Mouse (Mus musculus) neural tube, embryonic 14.5 days (tissue): ENCODE results near the gene Isca2. TPM values are rescaled to one million over a fixed set of nuclear protein-coding genes. Genes with fewer than 3 reads are reported as not detected.

ENCODE experiments used
- ATAC-seq: fragments of 200-750 bp; cut with Nextera tagmentation; 2 replicates; pipeline ENCODE4 v1.8.0; 2017; ENCODE audit warnings: low read depth, mild to moderate bottlenecking, moderate TSS enrichment, moderate library complexity
- H3K27ac ChIP-seq: fragments of 300-500 bp; sonication (generic); 2 replicates; pipeline ENCODE4 v1.5.1; 2014; ENCODE audit warnings: low read depth, mild to moderate bottlenecking, control low read depth, low read length, moderate library complexity, mixed read lengths
- H3K27me3 ChIP-seq: fragments of 300-500 bp; sonication (generic); 2 replicates; pipeline ENCODE4 v1.6.1; 2014; ENCODE audit warnings: low read length; ENCODE audit not compliant: control insufficient read depth, insufficient read depth
- H3K36me3 ChIP-seq: fragments of 300-500 bp; sonication (generic); 2 replicates; pipeline ENCODE4 v1.6.1; 2014; ENCODE audit warnings: low read length, mixed read lengths; ENCODE audit not compliant: control insufficient read depth, insufficient read depth
- H3K4me1 ChIP-seq: fragments of 300-500 bp; sonication (generic); 2 replicates; pipeline ENCODE4 v1.6.1; 2014; ENCODE audit warnings: low read length; ENCODE audit not compliant: control insufficient read depth, insufficient read depth
- H3K4me2 ChIP-seq: fragments of 300-500 bp; sonication (generic); 2 replicates; pipeline ENCODE4 v1.6.1; 2014; ENCODE audit warnings: mild to moderate bottlenecking, low read depth, low read length, control low read depth
- H3K4me3 ChIP-seq: fragments of 300-500 bp; sonication (generic); 2 replicates; pipeline ENCODE4 v1.5.1; 2014; ENCODE audit warnings: low read depth, low read length, control low read depth, mixed read lengths
- H3K9ac ChIP-seq: fragments of 300-500 bp; sonication (generic); replicated peaks from 2 replicates; pipeline ENCODE4 v1.6.1; 2014; ENCODE audit warnings: low read depth, mild to moderate bottlenecking, control low read depth, low read length, mixed read lengths
- H3K9me3 ChIP-seq: fragments of 300-500 bp; sonication (generic); 2 replicates; pipeline ENCODE4 v1.6.1; 2016; ENCODE audit warnings: low read length; ENCODE audit not compliant: control insufficient read depth
- WGBS: fragments of 180-500 bp; shearing (Covaris S2); extraction: QIAGEN DNeasy Blood & Tissue Kit; methylation state at CpG from one replicate; pipeline ENCODE4 v1.1.7; 2014; 5-methylcytosine and 5-hydroxymethylcytosine counted together
- polyA plus RNA-seq: library from polyadenylated mRNA; unstranded; fragments of >200 nt; fragmentation: Nextera tagmentation; extraction: Ambion mirVana; gene quantifications from 2 replicates; pipeline ENCODE4 v1.2.1, GENCODE M21; 2014

Isca2 gene
- 137 and 146 TPM in 2 replicates for polyA plus RNA-seq

- ATAC-seq = peak; percentile 99
- Histone ChIP-seq H3K36me3 (no peaks in the 10 kb centered on the region), H3K27ac (peak within 1 kb of the TSS; percentile 69), H3K27me3 (no peaks in the 10 kb centered on the region), H3K9ac (peak within 1 kb of the TSS; percentile 73), H3K9me3 (no peaks in the 10 kb centered on the region), H3K4me1 (peaks cover 15% of the 10 kb centered on the region), H3K4me3 (peak within 1 kb of the TSS; percentile 69), H3K4me2 (peak within 1 kb of the TSS; percentile 90)
- WGBS = under 1% methylated on average over 50 of the region's 50 CpGs
Measured at GRCm38 (mm10) chr12:84772726-84773441, at the start of gene Isca2, which contains the start of gene Npc2. TSS of gene Isca2 (plus strand) at chr12:84773251. TSS of gene Npc2 (minus strand) at chr12:84773152.

GRCm38 (mm10) chr12:84726391-84726790 is 46.7 kb upstream of the Isca2 start:
- no peaks in the 10 kb centered on the region for H3K9me3 ChIP-seq
- H3K4me1 ChIP-seq = no peaks in the 10 kb centered on the region
- WGBS = 89% methylated on average over 4 of the region's 4 CpGs
- H3K9ac ChIP-seq = no peak overlapping the region
- H3K36me3 ChIP-seq = no peaks in the 10 kb centered on the region
- H3K27me3 ChIP-seq = no peaks in the 10 kb centered on the region
- H3K27ac ChIP-seq = no peak overlapping the region
- no peak overlapping the region for H3K4me2 ChIP-seq
- H3K4me3 ChIP-seq = no peak overlapping the region
- ATAC-seq = no peak

GRCm38 (mm10) chr12:84726986-84727385 is 46.1 kb upstream of the Isca2 start:
- Histone ChIP-seq H3K27ac (no peak overlapping the region), H3K36me3 (no peaks in the 10 kb centered on the region), H3K27me3 (no peaks in the 10 kb centered on the region), H3K9me3 (no peaks in the 10 kb centered on the region), H3K4me2 (no peak overlapping the region), H3K9ac (no peak overlapping the region), H3K4me3 (no peak overlapping the region), H3K4me1 (no peaks in the 10 kb centered on the region)
- ATAC-seq = no peak
- WGBS = 47% methylated on average over 4 of the region's 4 CpGs

GRCm38 (mm10) chr12:84727434-84727833 is 45.6 kb upstream of the Isca2 start:
- no peaks in the 10 kb centered on the region for H3K27me3 ChIP-seq
- H3K4me3 ChIP-seq = no peak overlapping the region
- H3K4me2 ChIP-seq = no peak overlapping the region
- WGBS = 65% methylated on average over 5 of the region's 5 CpGs
- H3K9me3 ChIP-seq = no peaks in the 10 kb centered on the region
- H3K27ac ChIP-seq = no peak overlapping the region
- no peaks in the 10 kb centered on the region for H3K4me1 ChIP-seq
- no peaks in the 10 kb centered on the region for H3K36me3 ChIP-seq
- H3K9ac ChIP-seq = no peak overlapping the region
- no peak for ATAC-seq

GRCm38 (mm10) chr12:84728421-84728820 is 44.6 kb upstream of the Isca2 start:
- no peak for ATAC-seq
- Histone ChIP-seq H3K4me3 (no peak overlapping the region), H3K27ac (no peak overlapping the region), H3K36me3 (no peaks in the 10 kb centered on the region), H3K9me3 (no peaks in the 10 kb centered on the region), H3K4me2 (no peak overlapping the region), H3K9ac (no peak overlapping the region), H3K27me3 (no peaks in the 10 kb centered on the region), H3K4me1 (no peaks in the 10 kb centered on the region)
- WGBS = 93% methylated on average over 10 of the region's 10 CpGs

GRCm38 (mm10) chr12:84733366-84733765 is 39.7 kb upstream of the Isca2 start:
- 76% methylated on average over 13 of the region's 13 CpGs for WGBS
- no peak overlapping the region for H3K4me2 ChIP-seq
- H3K9ac ChIP-seq = no peak overlapping the region
- H3K36me3 ChIP-seq = no peaks in the 10 kb centered on the region
- no peak overlapping the region for H3K4me3 ChIP-seq
- no peaks in the 10 kb centered on the region for H3K9me3 ChIP-seq
- no peaks in the 10 kb centered on the region for H3K4me1 ChIP-seq
- no peak overlapping the region for H3K27ac ChIP-seq
- ATAC-seq = no peak
- H3K27me3 ChIP-seq = no peaks in the 10 kb centered on the region

- Histone ChIP-seq H3K4me1 (no peaks in the 10 kb centered on the region), H3K4me2 (no peak overlapping the region), H3K4me3 (no peak overlapping the region), H3K27ac (no peak overlapping the region), H3K9me3 (no peaks in the 10 kb centered on the region), H3K36me3 (no peaks in the 10 kb centered on the region), H3K9ac (no peak overlapping the region), H3K27me3 (no peaks in the 10 kb centered on the region)
- ATAC-seq = no peak
- WGBS = 88% methylated on average over 10 of the region's 10 CpGs
Measured at GRCm38 (mm10) chr12:84743496-84743895, 29.6 kb upstream of the Isca2 start.

GRCm38 (mm10) chr12:84745700-84746099 is 27.4 kb upstream of the Isca2 start:
- Histone ChIP-seq H3K4me1 (no peaks in the 10 kb centered on the region), H3K9ac (no peak overlapping the region), H3K27ac (no peak overlapping the region), H3K27me3 (no peaks in the 10 kb centered on the region), H3K4me3 (no peak overlapping the region), H3K4me2 (no peak overlapping the region), H3K9me3 (no peaks in the 10 kb centered on the region), H3K36me3 (no peaks in the 10 kb centered on the region)
- 82% methylated on average over 4 of the region's 4 CpGs for WGBS
- ATAC-seq = no peak

GRCm38 (mm10) chr12:84748134-84748533 is 24.9 kb upstream of the Isca2 start:
- Histone ChIP-seq H3K27me3 (no peaks in the 10 kb centered on the region), H3K27ac (no peak overlapping the region), H3K4me3 (no peak overlapping the region), H3K9ac (no peak overlapping the region), H3K36me3 (no peaks in the 10 kb centered on the region), H3K9me3 (no peaks in the 10 kb centered on the region), H3K4me1 (peaks cover 13% of the 10 kb centered on the region), H3K4me2 (no peak overlapping the region)
- 66% methylated on average over 3 of the region's 3 CpGs for WGBS
- ATAC-seq = no peak
